Mouse (Mus musculus): Measurements from ENCODE around the gene Gpsm2.
"Not testable (repeated sequence)": the region's sequence is repeated elsewhere in the genome, so short reads cannot be mapped to it uniquely, and the experiment has no call there.

The Gpsm2 gene

DNA sequence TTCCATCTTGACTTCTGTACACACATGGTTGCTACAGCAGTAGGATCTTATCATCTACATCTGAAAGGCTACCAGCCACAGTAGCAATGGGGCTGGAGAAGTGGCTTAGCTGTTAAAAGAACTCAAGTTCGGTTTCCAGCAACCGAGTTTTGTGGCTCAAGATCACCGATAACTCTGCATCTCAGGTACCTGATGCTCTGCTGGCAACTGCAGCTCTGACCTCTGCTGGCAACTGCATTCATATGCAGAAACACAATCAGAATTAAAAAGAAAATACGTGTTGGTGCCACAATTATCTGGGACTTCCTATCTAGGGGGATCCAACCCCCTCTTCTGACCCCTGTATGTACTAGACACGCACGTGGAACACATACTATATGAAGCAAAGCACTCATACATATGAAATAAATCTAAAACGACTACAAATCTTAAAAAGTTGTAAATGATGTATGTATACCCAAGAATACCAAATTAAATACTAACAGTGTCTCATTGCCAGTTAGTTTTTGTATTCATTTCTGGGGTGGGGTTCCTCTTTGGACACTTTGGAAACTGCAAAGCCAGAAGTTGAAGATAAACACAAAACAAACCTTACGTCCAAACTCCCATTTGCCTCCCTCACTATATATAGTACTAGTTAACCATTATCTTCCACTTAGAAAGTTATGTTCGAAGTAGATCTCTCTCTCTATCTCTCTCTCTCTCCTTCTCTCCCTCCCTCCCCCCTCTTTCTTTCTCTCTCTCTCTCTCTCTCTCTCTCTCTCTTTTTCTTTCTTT lies 69.1 kb downstream of the Gpsm2 start:
- DNase-seq, result no peak

DNA sequence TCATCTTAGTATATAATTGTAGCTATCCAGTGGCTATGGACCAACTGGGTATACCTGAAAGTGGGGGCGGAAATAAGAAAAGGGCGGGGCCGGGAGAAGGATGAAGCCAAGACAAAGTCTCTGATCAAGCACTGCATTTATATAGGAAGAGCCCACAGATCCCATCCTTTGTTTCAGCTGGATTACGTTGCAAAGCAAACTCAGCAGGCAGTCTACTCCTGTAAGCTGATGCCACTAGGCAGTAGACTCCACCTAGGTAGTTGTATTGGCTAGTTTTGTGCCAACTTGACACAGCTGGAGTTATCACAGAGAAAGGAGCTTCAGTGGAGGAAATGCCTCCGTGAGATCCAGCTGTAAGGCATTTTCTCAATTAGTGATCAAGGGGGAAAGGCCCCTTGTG lies 74.4 kb downstream of the Gpsm2 start:
- DNase-seq, result not testable (repeated sequence)

DNA sequence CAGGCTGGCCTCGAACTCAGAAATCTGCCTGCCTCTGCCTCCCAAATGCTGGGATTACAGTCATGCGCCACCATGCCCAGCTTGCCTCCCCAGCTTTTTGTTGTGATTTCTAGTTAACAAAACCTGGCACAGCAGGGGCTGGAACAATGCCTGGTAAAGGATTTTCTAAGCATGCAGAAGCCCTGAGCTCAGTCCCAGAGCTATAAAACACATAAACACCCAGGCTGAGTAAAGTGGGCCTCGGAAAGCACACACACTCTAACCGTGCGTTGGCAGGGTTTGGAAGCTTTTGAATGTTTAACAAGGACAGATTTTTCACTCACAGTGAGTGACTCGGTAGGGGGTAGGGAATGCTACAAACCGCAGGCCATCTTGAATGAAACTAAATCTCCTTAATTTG lies 76.1 kb downstream of the Gpsm2 start:
- peak; percentile 34 to 38 for DNase-seq

DNA sequence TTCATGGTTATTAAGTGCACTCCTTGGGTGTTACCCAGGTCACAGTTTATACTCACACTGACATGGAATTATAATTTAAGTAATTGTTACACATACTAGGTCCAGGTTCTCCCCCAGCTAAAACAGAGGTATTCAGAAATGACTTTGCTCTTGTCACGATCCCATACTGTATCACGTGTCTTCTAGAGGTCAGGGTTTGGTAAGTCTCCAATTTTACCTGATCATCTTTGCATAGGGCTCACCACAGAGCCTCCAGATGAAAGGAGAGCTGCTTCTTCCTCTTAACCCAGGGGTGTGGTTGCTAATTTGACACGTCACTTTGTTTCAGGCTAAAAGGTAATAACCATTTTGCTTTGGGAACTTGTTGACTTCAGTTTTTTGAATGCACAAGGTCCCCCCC lies 77.3 kb downstream of the Gpsm2 start:
- DNase-seq, result no peak

DNA sequence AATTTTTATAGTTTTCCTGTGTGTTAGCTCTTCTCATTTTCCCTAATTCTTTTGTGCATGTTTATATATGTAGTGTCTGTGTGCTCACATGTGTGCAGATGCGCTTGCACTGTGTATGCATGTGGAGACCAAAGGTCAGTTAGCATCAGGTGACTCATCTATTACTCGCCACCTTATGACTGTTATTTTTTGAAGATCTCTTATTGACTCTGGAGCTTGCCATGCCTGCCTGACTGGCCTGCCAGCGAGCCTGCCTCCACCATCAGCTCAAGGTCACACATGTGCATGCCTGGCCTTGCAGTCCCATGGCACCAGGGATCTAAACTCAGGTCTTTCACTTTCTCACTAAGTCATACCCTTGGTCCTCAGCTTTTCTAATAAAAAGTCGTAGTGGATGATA lies 81.1 kb downstream of the Gpsm2 start:
- no peak for DNase-seq

DNA sequence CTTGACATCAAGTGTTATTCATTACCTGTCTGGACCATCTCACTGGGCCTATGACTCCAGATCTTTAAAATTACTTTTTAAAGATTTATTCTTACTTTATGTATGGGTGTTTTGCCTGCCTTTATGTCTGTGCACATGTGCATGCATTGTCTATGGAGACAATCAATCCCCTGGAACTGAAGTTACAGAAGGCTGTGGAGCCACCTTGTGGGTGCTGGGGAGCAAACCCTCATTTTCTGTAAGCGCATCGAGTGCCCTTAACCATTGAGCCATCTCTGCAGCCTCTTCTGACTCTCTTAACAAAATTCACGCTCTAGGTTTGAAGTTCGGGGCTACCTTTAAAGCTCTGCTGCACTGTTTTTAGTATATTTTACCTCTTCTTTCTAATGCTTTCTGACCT lies 82.7 kb downstream of the Gpsm2 start:
- DNase-seq, result no peak

DNA sequence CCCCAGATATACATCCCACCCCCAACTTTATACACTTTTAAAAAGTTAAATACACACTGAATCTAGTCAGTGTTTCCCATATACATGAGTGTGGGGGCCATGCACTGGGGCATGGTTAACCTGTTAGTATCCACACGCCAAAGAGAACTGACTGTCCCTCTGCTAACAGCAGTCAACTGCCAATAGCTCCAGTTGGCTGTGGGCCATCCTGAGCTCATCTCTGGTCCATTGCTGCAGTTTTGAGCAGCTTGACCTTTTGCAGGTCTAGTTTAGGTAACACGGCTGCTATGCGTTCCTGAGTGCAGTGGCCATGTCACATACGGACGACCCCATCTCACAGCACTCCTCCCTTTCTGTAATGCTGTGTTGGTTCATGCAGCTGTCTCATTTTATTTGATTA lies 87.3 kb downstream of the Gpsm2 start:
- peak; percentile 35 to 44 for DNase-seq
